Mouse (Mus musculus) right cerebral cortex, postnatal 25 days (tissue): ENCODE data around the gene Fgf23.
A peak's percentile ranks its signal among the peaks of the same experiment; 100 is the strongest.

Experiments used
- DNase-seq: peaks from one replicate; pipeline ENCODE4 v3.0.0; 2022

Gene Fgf23

DNA sequence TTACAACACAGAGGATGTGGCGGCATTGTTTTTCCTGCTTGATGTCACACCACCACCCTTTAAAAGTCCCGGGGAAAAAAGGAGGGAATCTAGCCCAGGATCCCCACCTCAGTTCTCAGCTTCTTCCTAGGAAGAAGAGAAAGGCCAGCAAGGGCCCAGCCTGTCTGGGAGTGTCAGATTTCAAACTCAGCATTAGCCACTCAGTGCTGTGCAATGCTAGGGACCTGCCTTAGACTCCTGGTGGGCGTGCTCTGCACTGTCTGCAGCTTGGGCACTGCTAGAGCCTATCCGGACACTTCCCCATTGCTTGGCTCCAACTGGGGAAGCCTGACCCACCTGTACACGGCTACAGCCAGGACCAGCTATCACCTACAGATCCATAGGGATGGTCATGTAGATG is at the start of gene Fgf23:
Gene Fgf23 (plus strand): TSS at position 86 of the 400 bp plus-strand sequence.
- no peak for DNase-seq

DNA sequence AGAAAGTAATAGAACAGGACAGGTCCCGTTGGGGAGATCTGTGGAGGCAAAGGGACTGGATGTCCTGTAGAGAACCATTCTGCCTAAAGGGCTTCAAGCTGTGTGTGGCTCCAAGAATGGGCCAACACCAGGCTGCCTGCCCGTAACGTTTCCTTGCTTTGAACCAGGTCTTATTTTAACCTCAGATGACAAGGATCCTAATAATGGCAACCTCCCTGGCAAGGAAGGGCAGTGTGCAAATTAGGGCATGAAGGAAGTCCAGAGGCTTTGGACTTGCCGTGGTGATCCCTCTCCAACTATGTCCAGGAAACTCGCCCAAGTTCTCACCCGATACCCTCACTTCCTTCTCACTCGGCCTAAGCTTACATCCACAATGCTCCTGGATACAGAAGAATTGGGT is 47.9 kb upstream of the Fgf23 start:
- no peak for DNase-seq

DNA sequence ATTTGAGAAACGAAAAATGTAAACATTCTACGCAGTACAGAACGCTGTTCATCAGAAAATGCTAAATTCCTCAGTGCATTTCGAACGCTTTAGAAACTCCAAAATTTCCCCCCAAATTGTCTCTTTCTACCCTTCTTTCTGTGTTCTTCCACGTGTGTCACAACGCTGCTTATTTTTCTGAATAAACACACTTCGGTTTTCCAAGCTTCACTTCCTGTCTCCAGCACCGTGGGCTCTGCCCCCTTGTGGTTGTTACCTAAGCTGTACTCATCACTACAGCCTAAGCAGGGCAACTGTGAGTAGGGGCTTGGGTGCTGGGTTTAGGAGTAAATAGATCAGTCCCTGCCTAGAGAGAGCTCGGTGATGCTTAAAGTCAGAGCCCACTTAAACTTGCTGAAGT is 37.9 kb upstream of the Fgf23 start:
- DNase-seq: no peak

DNA sequence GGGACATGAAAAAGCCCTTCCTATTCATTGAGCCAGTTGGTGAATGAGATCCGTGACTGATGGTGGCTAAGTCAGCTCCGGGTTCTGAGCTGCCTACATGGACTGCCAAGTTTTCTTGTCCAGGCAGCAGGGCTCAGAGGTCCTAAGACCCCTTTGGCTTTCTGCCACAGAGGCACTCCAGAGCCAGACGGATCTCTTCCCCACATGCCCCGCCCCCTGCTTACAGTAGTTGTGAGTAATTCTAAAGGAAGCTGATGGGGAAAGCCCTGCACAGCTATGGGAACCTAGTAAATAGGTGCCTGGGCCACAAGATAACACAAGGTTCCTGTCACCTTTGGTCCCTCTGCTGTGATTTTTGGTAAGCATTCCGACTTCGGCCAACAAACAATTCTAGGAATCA is 27.8 kb upstream of the Fgf23 start:
- DNase-seq: no peak

DNA sequence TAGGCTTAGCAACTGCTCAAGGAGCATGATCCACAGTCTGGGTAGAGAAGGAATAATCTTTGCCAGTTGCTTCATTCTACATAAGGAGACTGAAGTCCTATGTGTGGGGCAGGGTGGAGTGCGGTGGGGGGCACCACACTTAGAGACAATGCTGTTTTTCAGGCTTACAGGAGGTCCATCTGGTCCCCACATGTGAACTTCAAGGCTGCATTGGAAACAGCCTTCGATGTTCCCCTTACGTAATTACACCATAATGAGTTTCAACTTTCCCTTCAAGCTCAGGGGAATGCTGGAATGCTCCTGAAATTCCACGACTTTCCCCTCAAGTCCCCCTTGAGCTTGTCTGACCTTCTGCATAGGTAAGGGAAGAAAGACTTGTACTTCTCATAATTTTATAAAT is 21.9 kb upstream of the Fgf23 start:
- no peak for DNase-seq

DNA sequence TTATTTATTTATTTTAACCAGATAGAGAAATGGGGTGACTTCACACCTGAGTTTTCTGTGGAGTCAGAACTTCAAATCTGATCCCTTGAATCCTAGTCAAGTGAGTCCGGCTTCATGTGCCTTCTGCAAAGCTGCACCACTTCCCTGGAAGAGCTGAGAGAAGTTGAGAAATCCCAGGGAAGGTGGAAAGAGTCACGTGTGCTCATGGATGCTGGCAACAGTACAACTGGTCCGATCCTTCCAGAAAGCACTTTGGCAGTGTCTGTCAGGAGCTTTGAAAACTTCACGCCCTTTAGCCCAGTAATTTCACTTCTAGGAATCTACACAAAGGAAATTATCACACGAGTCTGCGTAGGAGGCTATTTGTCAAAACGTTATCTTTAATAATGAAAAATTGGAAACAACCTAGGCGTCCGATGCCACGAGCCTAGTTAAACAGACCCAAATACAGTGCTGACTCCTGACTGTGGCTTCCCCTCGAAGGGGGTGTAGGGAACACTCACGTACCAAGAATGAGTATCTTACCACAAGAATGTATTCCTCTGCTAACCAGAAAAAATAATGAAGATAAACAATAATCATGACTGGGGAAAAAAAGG is 15.6 kb upstream of the Fgf23 start:
- no peak for DNase-seq

DNA sequence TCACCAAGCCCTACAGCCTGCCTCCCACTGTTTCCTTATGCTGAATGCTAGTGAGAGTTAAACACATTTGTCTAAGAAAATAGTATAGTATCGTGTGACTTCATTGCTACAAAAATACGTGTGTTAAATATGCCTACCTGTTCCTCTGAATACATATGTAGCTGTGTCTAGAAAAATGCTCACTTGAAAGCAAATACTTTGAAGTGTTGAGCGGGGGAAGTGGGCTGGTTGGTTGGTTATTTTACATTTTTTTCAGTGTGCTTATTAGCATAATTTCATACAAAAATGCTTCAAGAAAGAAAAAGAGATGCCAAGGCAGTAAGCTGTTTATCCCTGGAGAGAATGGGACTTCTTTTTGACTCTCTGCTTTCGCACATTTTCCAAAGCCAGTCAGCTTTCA is 12.7 kb upstream of the Fgf23 start:
- DNase-seq: no peak

DNA sequence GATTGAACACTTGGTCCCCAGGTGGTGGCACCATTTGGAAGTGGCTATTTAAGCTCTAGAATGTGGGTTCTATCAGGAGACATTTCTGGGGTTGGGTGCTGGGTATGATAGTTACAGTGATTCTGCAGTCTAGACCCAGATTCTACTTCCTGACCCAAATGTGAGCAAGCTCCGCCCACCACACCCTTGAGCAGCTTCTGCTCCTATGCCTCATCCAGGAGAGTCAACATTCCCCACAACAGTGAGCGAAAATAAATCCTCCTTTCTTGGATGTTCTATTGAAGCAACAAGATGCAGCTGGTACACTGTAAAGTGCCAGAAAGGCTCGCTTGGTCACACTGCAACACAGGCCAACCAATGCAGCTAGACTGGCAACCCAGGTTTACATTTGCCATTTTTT is 8.8 kb upstream of the Fgf23 start:
- no peak for DNase-seq

DNA sequence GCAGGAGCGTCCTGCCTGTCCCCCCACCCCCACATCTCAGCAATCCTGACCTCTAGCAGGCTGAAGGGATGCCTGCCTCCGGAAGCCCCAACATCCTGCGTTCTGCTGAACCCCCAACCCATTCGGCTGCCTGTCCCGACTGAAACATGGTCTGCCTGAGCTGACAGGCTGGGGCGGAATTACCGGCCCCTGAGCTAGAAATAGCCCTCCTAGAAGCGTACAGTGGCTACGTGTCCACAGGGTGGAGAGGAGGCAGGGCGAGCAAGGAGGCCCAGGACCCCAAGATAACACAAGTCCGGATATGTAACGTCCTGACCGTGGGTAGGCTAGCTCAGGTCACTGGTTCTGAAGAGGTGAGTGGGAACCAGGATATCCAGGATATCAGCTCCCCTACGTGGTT is 7.9 kb upstream of the Fgf23 start:
- DNase-seq: no peak

DNA sequence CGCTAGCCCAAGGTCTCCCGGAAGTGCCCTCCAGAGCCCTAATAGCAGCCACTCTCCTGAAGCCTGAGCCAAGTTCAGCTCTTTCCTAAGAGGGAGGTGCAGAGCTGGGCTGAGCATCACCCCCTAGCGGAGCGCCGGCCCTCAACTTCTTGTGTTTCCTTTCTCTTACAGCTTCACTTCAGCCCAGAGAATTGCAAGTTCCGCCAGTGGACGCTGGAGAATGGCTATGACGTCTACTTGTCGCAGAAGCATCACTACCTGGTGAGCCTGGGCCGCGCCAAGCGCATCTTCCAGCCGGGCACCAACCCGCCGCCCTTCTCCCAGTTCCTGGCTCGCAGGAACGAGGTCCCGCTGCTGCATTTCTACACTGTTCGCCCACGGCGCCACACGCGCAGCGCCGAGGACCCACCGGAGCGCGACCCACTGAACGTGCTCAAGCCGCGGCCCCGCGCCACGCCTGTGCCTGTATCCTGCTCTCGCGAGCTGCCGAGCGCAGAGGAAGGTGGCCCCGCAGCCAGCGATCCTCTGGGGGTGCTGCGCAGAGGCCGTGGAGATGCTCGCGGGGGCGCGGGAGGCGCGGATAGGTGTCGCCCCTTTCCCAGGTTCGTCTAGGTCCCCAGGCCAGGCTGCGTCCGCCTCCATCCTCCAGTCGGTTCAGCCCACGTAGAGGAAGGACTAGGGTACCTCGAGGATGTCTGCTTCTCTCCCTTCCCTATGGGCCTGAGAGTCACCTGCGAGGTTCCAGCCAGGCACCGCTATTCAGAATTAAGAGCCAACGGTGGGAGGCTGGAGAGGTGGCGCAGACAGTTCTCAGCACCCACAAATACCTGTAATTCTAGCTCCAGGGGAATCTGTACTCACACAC is 7.4 kb downstream of the Fgf23 start:
- DNase-seq: peak; percentile 79

DNA sequence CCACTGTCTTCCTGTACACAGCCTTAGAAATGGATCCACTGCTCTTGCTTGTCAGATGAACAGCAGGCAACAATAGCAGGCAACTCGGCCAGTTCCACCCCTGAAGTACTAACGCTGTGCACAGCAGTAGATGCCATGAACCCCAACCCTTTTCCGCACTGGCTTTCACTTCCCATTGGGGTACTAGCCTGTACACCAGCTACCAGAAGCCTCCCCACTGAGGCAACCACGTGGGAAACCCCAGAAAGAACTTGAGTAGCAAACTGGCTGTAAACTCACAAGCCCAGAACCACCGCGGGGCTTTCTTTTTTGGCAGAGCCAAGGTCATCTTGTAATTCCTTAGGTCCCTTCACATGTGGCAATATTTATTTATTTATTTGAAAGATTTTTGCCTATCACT is 9.1 kb downstream of the Fgf23 start:
- DNase-seq: no peak

DNA sequence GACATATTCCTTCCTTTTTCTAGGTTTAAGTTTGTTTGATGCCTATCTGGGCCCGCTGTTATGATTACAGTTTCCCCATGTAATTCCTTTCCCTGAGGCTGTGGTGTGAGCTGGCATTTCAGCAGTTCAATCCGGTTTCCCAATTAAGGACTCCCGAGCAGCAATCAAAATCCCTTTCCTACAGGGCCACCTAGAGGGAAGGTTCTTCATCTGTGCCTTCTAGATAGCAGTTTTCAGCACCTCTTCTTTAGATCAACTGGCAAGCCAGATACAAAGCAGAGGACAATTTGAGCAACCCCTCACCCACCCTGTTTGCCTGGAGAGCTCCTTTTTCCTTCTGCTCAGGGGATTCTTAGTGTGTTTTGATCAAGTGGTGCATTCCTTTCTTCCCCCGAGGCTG is 14.0 kb downstream of the Fgf23 start:
- DNase-seq: no peak

DNA sequence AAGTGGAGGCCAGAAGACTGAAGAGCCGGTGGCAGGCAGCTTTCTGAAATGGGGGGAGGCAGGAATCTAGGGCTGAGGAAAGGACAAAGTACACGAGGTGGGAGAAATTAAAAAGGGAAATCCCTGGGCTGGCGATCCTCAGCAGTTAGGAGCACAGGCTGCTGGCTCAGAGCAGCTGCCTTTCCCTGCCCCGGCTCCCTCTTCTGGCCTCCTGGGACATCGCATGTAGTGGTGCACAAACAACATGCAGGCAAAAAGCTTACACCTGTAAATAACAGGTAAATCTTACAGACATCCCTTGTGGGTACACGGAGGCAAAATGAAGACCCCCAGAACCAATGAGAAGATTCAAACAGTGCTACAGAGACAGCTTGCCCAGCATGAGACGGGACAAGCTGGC is 21.9 kb downstream of the Fgf23 start:
- no peak for DNase-seq

DNA sequence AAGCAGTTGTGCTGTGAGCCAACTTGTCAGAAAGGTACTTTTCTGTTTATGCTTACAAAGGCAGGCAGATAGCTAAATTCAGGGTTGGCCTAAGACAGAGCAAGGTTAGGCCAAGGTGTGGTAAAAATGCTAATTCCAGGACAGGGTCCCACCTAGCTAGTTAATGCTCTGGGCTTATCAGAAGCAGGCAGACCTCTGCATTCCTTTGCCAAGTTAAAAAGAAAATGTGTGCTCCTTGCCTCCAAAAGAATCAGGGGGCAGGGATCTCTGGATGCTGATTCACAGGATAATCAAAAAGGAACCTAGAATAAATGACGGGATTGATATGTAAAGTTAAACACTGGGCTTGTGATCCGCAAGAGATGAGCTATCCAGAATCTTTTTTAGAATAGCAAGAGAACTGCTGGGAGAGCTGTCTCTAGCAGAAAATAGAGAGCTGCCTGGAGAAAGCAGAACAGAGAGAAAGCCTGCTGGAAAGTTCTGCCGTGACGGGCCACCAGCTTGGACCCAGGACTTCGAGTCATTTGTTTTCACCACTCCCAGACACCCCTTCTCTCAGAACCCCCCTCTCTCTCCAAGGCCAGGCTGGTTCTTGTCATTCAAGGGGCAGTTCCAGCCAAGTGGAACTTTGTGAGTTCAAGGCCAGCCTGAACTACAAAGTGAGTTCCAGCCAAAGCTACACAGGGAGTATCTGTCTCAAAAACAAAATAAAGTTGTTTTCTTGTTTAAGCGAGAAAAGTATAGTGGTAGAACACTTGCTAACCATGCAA is 31.0 kb downstream of the Fgf23 start:
- DNase-seq: no peak

DNA sequence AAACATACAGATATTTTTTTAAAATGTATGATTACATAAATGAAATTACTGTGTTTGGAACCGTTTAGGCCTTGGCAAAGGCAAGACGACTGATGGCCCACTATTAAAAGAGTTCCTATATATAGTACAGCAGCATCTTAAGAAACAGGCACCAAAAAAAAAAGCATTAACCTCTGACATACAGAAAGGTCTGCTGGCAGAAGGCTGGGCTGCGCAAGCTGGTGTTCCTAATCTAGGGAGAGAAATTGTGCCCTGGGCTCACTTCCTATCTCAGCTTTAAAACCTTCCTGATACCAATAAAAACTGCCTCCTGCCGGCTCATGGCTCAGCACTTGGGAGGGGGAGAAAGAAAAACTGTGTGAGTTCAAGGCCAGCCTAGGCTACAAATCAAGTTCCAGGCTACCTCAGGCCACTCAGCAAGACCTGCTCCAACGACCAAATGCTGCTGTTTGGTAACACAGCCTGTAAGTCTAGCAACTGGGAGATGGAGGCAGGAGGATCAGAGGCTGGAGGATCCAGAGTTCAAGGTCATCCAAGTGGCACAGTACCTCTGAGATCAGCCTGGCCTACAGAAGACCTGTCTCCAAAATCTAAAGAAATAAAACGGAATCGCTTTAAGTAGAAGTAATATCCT is 31.8 kb downstream of the Fgf23 start:
- DNase-seq: no peak

DNA sequence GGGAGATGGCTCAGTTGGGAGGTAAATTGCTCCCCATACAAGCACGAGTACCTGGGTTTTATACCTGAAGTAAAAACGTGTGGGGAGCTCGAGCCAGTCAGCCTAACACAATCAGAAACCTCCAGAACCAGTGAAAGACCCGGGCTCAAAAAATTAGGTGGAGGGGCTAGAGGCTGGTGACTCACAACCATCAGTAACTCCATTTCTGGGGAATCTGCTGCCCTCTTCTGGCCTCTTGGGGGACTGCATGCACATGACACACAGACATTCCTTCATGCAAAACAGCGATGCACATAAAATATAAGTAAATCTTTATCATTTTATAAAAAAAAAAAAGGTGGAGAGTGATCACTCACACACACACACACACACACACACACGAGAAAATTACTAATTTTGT is 32.4 kb downstream of the Fgf23 start:
- no peak for DNase-seq

DNA sequence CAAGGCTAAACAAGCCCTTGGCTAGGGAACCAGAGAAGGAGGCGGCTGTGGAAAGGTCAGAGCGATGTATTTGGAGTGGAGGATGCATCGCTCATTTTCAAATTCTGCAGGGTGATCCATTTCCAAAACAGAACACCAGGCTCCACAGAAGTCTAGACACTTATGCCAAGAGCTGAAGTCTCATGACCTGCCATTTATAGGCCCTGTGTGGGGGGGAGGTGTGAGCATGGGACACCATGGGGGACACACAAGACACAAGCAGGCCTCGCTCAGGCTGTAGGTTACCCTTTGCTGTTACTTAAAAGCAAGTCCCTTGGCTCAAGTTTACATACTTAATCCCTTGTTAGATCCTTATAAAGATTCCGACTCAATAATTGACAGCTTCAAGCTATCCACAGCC is 33.5 kb downstream of the Fgf23 start:
- no peak for DNase-seq

DNA sequence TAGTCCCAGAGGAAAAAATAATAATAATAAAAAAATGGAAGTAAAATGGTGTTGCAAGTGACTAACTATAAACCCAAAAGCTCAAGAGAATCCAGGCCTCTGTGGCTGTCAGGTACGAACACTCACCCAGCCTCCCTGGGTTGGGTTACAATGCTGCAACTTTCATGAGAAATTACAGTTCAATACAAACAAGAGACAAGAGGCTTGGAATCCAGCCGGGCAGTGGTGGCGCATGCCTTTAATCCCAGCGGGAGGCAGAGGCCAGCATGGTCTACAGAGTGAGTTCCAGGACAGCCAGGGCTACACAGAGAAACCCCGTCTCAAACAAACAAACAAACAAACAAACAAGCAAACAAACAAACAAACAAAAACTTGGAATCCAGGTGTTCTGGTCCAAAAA is 34.0 kb downstream of the Fgf23 start:
- no peak for DNase-seq

DNA sequence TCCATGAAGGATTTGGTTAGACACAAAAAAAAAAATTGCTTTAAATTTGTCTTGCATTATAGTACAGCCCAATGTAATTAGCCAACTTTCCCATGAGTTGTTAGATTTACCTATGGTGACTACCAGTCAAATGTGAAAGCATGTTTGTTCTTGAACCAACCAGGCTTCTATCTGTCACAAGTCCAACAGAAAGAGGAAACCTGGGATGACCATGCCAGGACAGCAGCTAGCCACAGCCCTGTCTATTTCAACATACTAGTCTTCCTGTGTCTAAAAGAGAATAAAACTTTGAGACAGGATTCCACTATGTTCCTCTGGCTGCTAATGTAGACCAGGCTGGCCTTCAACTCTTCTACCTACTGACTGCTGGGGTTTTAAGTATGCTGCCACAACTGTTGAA is 34.7 kb downstream of the Fgf23 start:
- no peak for DNase-seq

DNA sequence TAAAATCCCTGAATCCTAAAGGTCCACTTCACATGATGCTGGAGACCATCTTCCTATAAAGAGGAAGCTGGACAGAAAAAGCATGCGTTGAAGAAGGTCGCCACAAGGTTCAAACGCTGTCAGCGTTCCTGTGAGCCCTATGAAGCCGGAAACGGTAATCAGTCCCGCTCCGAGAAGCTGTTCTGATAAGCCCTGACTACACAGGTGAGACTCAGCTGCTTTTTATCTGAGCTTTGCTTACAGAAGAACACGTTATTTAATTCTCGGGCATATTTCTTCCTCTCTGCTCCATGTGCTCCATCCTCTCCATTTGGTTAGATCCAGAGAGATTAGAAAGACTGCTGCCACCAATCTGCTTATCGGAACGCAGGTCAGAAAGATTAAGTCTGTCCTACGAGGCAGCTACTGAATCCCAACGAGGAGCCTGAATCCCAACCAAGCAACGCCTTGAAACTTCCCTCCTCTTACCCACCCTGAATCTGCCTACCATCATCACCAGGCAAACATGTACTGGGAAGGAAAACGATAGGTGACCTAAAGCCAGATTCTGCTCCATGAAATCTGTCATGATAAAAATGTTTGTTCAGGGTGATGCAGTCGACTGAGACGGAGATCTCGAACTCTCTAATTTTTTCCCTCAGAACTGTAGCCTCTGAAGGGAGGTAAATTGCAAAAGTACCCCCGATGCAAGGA is 35.8 kb downstream of the Fgf23 start:
- DNase-seq: no peak

DNA sequence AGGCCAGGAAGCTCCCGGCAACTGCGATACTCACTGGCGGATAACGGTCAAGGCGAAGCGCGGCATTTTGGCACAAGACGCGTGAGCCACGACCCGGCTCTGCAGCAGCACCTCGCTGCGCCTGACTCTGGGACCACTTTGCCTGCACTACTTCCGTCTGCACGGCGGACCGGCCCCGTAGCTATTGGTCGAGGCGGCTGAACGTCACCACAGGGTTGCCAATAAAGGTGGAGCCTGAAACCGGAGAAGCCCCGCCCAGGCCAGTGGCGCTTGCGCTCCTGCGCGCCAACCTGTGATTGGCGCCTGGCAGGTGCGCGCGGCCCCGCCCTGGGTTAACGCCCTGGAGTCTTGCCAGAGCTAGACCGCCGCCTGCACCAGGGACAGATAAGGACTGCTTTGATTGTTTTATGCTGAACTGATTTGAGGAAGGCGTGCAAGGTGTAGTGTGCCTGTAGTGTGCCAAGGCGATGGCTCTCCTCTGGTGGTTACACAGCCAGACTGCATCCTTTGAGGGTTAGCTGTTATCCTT is 36.8 kb downstream of the Fgf23 start, which contains the start of gene Tigar:
Gene Tigar (minus strand): TSS at position 156 of the 529 bp plus-strand sequence.
- DNase-seq: peak; percentile 95

DNA sequence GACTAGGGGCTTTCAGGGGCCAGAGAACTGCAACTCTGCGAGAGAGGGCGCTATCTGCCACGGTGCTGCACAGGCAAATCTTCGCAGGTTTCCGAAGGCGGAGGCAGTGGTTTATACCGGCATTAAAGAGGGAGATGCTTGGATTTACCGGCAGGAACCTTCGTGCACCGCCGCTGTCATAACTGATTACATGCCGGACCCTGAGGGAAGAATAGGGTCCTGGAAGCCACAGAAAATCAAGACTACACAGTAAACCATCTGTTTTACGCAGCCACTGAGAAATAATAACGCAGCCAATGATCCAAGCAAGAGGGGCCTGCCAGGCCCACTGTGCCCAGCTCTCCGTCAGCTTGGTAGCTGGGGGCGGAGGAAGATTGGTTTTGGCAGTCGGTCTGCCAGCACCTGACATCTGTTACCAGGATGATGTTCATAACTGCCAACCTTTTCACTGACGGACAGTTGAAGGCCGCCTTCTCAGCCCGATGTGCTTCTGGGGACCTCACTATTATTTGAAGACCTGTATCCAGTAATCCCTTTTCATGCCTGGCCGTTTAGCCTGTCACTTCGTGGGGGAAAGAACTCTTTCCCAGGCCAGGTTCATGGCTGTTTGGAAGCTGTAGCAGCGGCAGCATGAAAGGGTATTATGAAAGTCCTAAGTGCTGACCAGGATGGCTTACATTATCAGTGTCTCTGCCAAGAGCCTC is 42.2 kb downstream of the Fgf23 start:
- no peak for DNase-seq
